ENCODE assay signal across 19 mouse cellular contexts in genomic region chr5:112531111-112531510, GRCm38 (mm10). TPM values are rescaled to one million over a fixed set of nuclear protein-coding genes. Genes with fewer than 3 reads are reported as not detected.
DNase-seq lines count a peak whose midpoint lies in the region; ATAC-seq and TF ChIP-seq lines count a peak whose summit lies in the region.
"Had no signal": no experiment of that assay in that cellular context is flagged by ENCODE, and none has a peak within 500 bp of the region (broad histone marks: within the 10 kb centered on the region; RNA-seq: fewer than 3 reads in every experiment).

No protein-coding gene starts in this region.

- H3K9me3 ChIP-seq in forebrain, postnatal 0 days (ENCODE audit: low read length): no peaks in the 10 kb centered on the region
- peaks cover 6% of the 10 kb centered on the region; the same call in 1 of the 2 replicates for H3K9me3 ChIP-seq in forebrain, embryonic 11.5 days (ENCODE audit: control insufficient read depth, low read length)
- H3K9me3 ChIP-seq in hindbrain, postnatal 0 days (ENCODE audit: low read length): no peaks in the 10 kb centered on the region
- H3K9me3 ChIP-seq in hindbrain, embryonic 11.5 days (ENCODE audit: control insufficient read depth, low read length): no peaks in the 10 kb centered on the region
- H3K9me3 ChIP-seq in midbrain, embryonic 14.5 days (ENCODE audit: control insufficient read depth, low read length): no peaks in the 10 kb centered on the region; the same call in 1 of the 2 replicates
- H3K9me3 ChIP-seq in midbrain, postnatal 0 days (ENCODE audit: low read length): no peaks in the 10 kb centered on the region
- H3K9me3 ChIP-seq: embryonic facial prominence, embryonic 13.5 days; intestine, embryonic 15.5 days had no signal

- no peak for TF ChIP-seq CTCF in forebrain, postnatal 0 days (IDR thresholded peaks at IDR 0.05; ENCODE audit: low read depth)
- no peak for TF ChIP-seq CTCF in hindbrain, postnatal 0 days (IDR thresholded peaks at IDR 0.05; ENCODE audit: low read depth)
- no peak for TF ChIP-seq CTCF in midbrain, postnatal 0 days (IDR thresholded peaks at IDR 0.05)

- H3K4me1 ChIP-seq in forebrain, postnatal 0 days (ENCODE audit: insufficient read depth): peaks cover 8% of the 10 kb centered on the region
- peaks cover 6% of the 10 kb centered on the region; the same call in 1 of the 2 replicates for H3K4me1 ChIP-seq in forebrain, embryonic 11.5 days (replicated peaks; ENCODE audit: control insufficient read depth, insufficient read depth, low read length)
- H3K4me1 ChIP-seq in hindbrain, postnatal 0 days (ENCODE audit: insufficient read depth, low read length): peaks cover 34% of the 10 kb centered on the region
- H3K4me1 ChIP-seq in hindbrain, embryonic 11.5 days (replicated peaks; ENCODE audit: control insufficient read depth, insufficient read depth, low read length): no peaks in the 10 kb centered on the region
- H3K4me1 ChIP-seq in midbrain, embryonic 14.5 days (ENCODE audit: control insufficient read depth, insufficient read depth, low read length): peaks cover 10% of the 10 kb centered on the region
- peaks cover 10% of the 10 kb centered on the region; the same call in 1 of the 2 replicates for H3K4me1 ChIP-seq in midbrain, postnatal 0 days (ENCODE audit: insufficient read depth, low read length)
- H3K4me1 ChIP-seq: intestine, embryonic 15.5 days had no signal

- H3K9ac ChIP-seq in forebrain, postnatal 0 days: no peak overlapping the region
- H3K9ac ChIP-seq in forebrain, embryonic 11.5 days (ENCODE audit: low read length): no peak overlapping the region
- H3K9ac ChIP-seq in hindbrain, postnatal 0 days (replicated peaks; ENCODE audit: low read length): no peak overlapping the region
- no peak overlapping the region for H3K9ac ChIP-seq in hindbrain, embryonic 11.5 days (ENCODE audit: low read depth, low read length)
- H3K9ac ChIP-seq in midbrain, embryonic 14.5 days (replicated peaks; ENCODE audit: low read length): no peak overlapping the region
- H3K9ac ChIP-seq in midbrain, postnatal 0 days (replicated peaks; ENCODE audit: low read length, poor library complexity, severe bottlenecking): no peak overlapping the region
- H3K9ac ChIP-seq: embryonic facial prominence, embryonic 13.5 days; heart, embryonic 12.5 days; intestine, embryonic 15.5 days had no signal

- ATAC-seq in forebrain, postnatal 0 days: peak; percentile 13; the same call in 1 of the 2 replicates
- ATAC-seq in forebrain, embryonic 11.5 days (replicated peaks; ENCODE audit: low FRiP score): no peak
- ATAC-seq in hindbrain, postnatal 0 days: 0 out of 2 replicates have a peak, but pooled peaks have one; percentile 34
- no peak for ATAC-seq in hindbrain, embryonic 11.5 days (ENCODE audit: low FRiP score)
- no peak for ATAC-seq in midbrain, embryonic 14.5 days (ENCODE audit: low FRiP score, low TSS enrichment)
- no peak for ATAC-seq in midbrain, postnatal 0 days (ENCODE audit: low FRiP score)
- ATAC-seq: activated CD4-positive, CD25-positive, alpha-beta regulatory T cell, adult 4 months; intestine, embryonic 15.5 days; Patski had no signal

- no peaks in the 10 kb centered on the region for H3K36me3 ChIP-seq in forebrain, postnatal 0 days (ENCODE audit: insufficient read depth)
- H3K36me3 ChIP-seq in forebrain, embryonic 11.5 days (ENCODE audit: control insufficient read depth, insufficient read depth, low read length): no peaks in the 10 kb centered on the region
- no peaks in the 10 kb centered on the region for H3K36me3 ChIP-seq in hindbrain, postnatal 0 days (ENCODE audit: insufficient read depth, low read length)
- H3K36me3 ChIP-seq in hindbrain, embryonic 11.5 days (ENCODE audit: control insufficient read depth, insufficient read depth, low read length): no peaks in the 10 kb centered on the region
- H3K36me3 ChIP-seq in midbrain, embryonic 14.5 days (ENCODE audit: control insufficient read depth, insufficient read depth, low read length): no peaks in the 10 kb centered on the region
- no peaks in the 10 kb centered on the region for H3K36me3 ChIP-seq in midbrain, postnatal 0 days (ENCODE audit: insufficient read depth, low read length)
- H3K36me3 ChIP-seq: embryonic facial prominence, embryonic 13.5 days; heart, embryonic 12.5 days; intestine, embryonic 15.5 days had no signal

- WGBS in forebrain, postnatal 0 days: 34% methylated on average over 8 of the region's 8 CpGs
- 35% methylated on average over 8 of the region's 8 CpGs for WGBS in forebrain, embryonic 11.5 days
- 37% methylated on average over 8 of the region's 8 CpGs for WGBS in hindbrain, postnatal 0 days
- 58% methylated on average over 8 of the region's 8 CpGs for WGBS in hindbrain, embryonic 11.5 days
- WGBS in midbrain, embryonic 14.5 days: 27% methylated on average over 8 of the region's 8 CpGs
- whole genome bisulfite sequencing in midbrain, postnatal 0 days: 25% methylated on average over 8 of the region's 8 CpGs

- H3K4me2 ChIP-seq in forebrain, postnatal 0 days (ENCODE audit: low read depth): no peak overlapping the region
- H3K4me2 ChIP-seq in forebrain, embryonic 11.5 days (ENCODE audit: low read depth, low read length, severe bottlenecking): no peak overlapping the region
- H3K4me2 ChIP-seq in hindbrain, postnatal 0 days (ENCODE audit: low read depth, low read length): no peak overlapping the region
- H3K4me2 ChIP-seq in hindbrain, embryonic 11.5 days (replicated peaks; ENCODE audit: low read depth, low read length): no peak overlapping the region
- no peak overlapping the region for H3K4me2 ChIP-seq in midbrain, embryonic 14.5 days (ENCODE audit: low read length)
- no peak overlapping the region for H3K4me2 ChIP-seq in midbrain, postnatal 0 days (ENCODE audit: low read depth, low read length, poor library complexity, severe bottlenecking)
- H3K4me2 ChIP-seq: embryonic facial prominence, embryonic 13.5 days; heart, embryonic 12.5 days; intestine, embryonic 15.5 days had no signal

- H3K27me3 ChIP-seq in forebrain, postnatal 0 days (ENCODE audit: insufficient read depth, low read length): no peaks in the 10 kb centered on the region
- no peaks in the 10 kb centered on the region for H3K27me3 ChIP-seq in forebrain, embryonic 11.5 days (ENCODE audit: control insufficient read depth, insufficient read depth, low read length)
- H3K27me3 ChIP-seq in hindbrain, postnatal 0 days (ENCODE audit: insufficient read depth, low read length): no peaks in the 10 kb centered on the region
- H3K27me3 ChIP-seq in hindbrain, embryonic 11.5 days (ENCODE audit: control insufficient read depth, insufficient read depth, low read length): no peaks in the 10 kb centered on the region
- no peaks in the 10 kb centered on the region for H3K27me3 ChIP-seq in midbrain, embryonic 14.5 days (ENCODE audit: control insufficient read depth, insufficient read depth, low read length)
- H3K27me3 ChIP-seq in midbrain, postnatal 0 days (ENCODE audit: insufficient read depth, low read length): no peaks in the 10 kb centered on the region
- H3K27me3 ChIP-seq: CH12.LX; intestine, embryonic 15.5 days had no signal

- no peak for DNase-seq in forebrain, postnatal 0 days
- DNase-seq in forebrain, embryonic 11.5 days (ENCODE audit: low spot score): no peak
- peak; percentile 61 for DNase-seq in hindbrain, postnatal 0 days (ENCODE audit: low spot score)
- no peak for DNase-seq in hindbrain, embryonic 11.5 days (ENCODE audit: low spot score)
- DNase-seq in midbrain, embryonic 14.5 days: peak; percentile 58
- DNase-seq in midbrain, postnatal 0 days (ENCODE audit: low spot score): no peak
- DNase-seq: adrenal gland, postnatal 14 days; cerebellum, adult 18-20 months; cerebellum, adult 9-11 months; cerebellum, postnatal 36 days; gastrocnemius, adult 2 months; gastrocnemius, postnatal 25 days had no signal

- H3K4me3 ChIP-seq in forebrain, postnatal 0 days (ENCODE audit: low read depth, low read length): no peak overlapping the region
- no peak overlapping the region for H3K4me3 ChIP-seq in forebrain, embryonic 11.5 days (ENCODE audit: low read depth, low read length)
- no peak overlapping the region for H3K4me3 ChIP-seq in hindbrain, postnatal 0 days (ENCODE audit: low read length)
- no peak overlapping the region for H3K4me3 ChIP-seq in hindbrain, embryonic 11.5 days (ENCODE audit: low read depth, low read length)
- no peak overlapping the region for H3K4me3 ChIP-seq in midbrain, embryonic 14.5 days (replicated peaks; ENCODE audit: low read depth, low read length)
- H3K4me3 ChIP-seq in midbrain, postnatal 0 days (ENCODE audit: low read depth, low read length): no peak overlapping the region
- H3K4me3 ChIP-seq: embryonic facial prominence, embryonic 13.5 days; gastrocnemius, adult 2 months; heart, embryonic 12.5 days; intestine, embryonic 15.5 days had no signal

- H3K27ac ChIP-seq in forebrain, postnatal 0 days (ENCODE audit: low read depth, low read length): no peak overlapping the region
- no peak overlapping the region for H3K27ac ChIP-seq in forebrain, embryonic 11.5 days (ENCODE audit: low read depth, low read length)
- no peak overlapping the region for H3K27ac ChIP-seq in hindbrain, postnatal 0 days
- no peak overlapping the region for H3K27ac ChIP-seq in hindbrain, embryonic 11.5 days (ENCODE audit: low read depth, low read length)
- H3K27ac ChIP-seq in midbrain, embryonic 14.5 days (replicated peaks; ENCODE audit: low read depth, low read length): no peak overlapping the region
- H3K27ac ChIP-seq in midbrain, postnatal 0 days (ENCODE audit: low read depth, low read length): no peak overlapping the region
- H3K27ac ChIP-seq: embryonic facial prominence, embryonic 13.5 days; gastrocnemius, adult 2 months; intestine, embryonic 15.5 days had no signal

RNA-seq across cellular contexts. Expression of gene Sez6l, which starts 45.9 kb away (rescaled TPM):
- total RNA-seq in forebrain, postnatal 0 days (2014; rRNA removed): 46.3 and 73.8 TPM in 2 replicates
- 28.3 and 48.4 TPM in 2 replicates for polyA plus RNA-seq in forebrain, postnatal 0 days (2015; fragmentation: Nextera tagmentation; extraction: Ambion mirVana)
- polyA plus RNA-seq in forebrain, embryonic 11.5 days (2014; fragmentation: Nextera tagmentation; extraction: Ambion mirVana): 4.8 and 5.8 TPM in 2 replicates
- 80.1 and 93.5 TPM in 2 replicates for total RNA-seq in hindbrain, postnatal 0 days (2014; rRNA removed)
- 39.5 and 43.5 TPM in 2 replicates for polyA plus RNA-seq in hindbrain, postnatal 0 days (2015; fragmentation: Nextera tagmentation; extraction: Ambion mirVana)
- polyA plus RNA-seq in hindbrain, embryonic 11.5 days (2014; fragmentation: Nextera tagmentation; extraction: Ambion mirVana): 4.9 and 5.1 TPM in 2 replicates
- 46.3 and 49.9 TPM in 2 replicates for polyA plus RNA-seq in midbrain, embryonic 14.5 days (2014; fragmentation: Nextera tagmentation; extraction: Ambion mirVana)
- 101 and 115 TPM in 2 replicates for total RNA-seq in midbrain, postnatal 0 days (2014; rRNA removed)
- polyA plus RNA-seq in midbrain, postnatal 0 days (2015; fragmentation: Nextera tagmentation; extraction: Ambion mirVana): 60.7 and 65.7 TPM in 2 replicates
- total RNA-seq: CH12.LX; gastrocnemius, adult 2 months; gastrocnemius, postnatal 25 days; granulocyte monocyte progenitor cell, adult 5-6 weeks had no signal
- polyA plus RNA-seq: activated CD4-positive, CD25-positive, alpha-beta regulatory T cell, adult 4 months had no signal

Comparison
In these comparisons a context has a peak if more than half of its experiments do, and no peak if none do; other contexts are left out.
1. ATAC-seq: peak in forebrain, postnatal 0 days (single experiment) and hindbrain, postnatal 0 days (single experiment); none in forebrain, embryonic 11.5 days (single experiment), hindbrain, embryonic 11.5 days (single experiment), midbrain, embryonic 14.5 days (single experiment) and midbrain, postnatal 0 days (single experiment).
2. DNase-seq: peak in hindbrain, postnatal 0 days (single experiment) and midbrain, embryonic 14.5 days (single experiment); none in forebrain, postnatal 0 days (single experiment), forebrain, embryonic 11.5 days (single experiment), hindbrain, embryonic 11.5 days (single experiment) and midbrain, postnatal 0 days (single experiment).